Mouse (Mus musculus) embryonic facial prominence, embryonic 11.5 days (tissue): Measurements from ENCODE around the gene Ly6g6e. TPM values are rescaled to one million over a fixed set of nuclear protein-coding genes. Genes with fewer than 3 reads are reported as not detected.

ENCODE experiments used
- ATAC-seq: fragments of 200-750 bp; cut with Nextera tagmentation; replicated peaks from 2 replicates; pipeline ENCODE4 v1.8.0; 2017; ENCODE audit warnings: low read depth; ENCODE audit not compliant: insufficient number of reproducible peaks, low FRiP score, low TSS enrichment
- DNase-seq: peaks from one replicate; pipeline ENCODE4 v3.0.0-alpha.2; 2015; ENCODE audit warnings: low spot score
- H3K27ac ChIP-seq: fragments of 300-500 bp; sonication (generic); replicated peaks from 2 replicates; pipeline ENCODE4 v1.5.1; 2014; ENCODE audit warnings: mild to moderate bottlenecking, low read depth, low read length, control low read depth
- H3K27me3 ChIP-seq: fragments of 300-500 bp; sonication (generic); 2 replicates; pipeline ENCODE4 v1.6.1; 2014; ENCODE audit warnings: mild to moderate bottlenecking, low read length, moderate library complexity, mixed read lengths; ENCODE audit not compliant: control insufficient read depth, insufficient read depth
- H3K36me3 ChIP-seq: fragments of 300-500 bp; sonication (generic); replicated peaks from 2 replicates; pipeline ENCODE4 v1.6.1; 2014; ENCODE audit warnings: low read depth, mild to moderate bottlenecking, low read length, moderate library complexity, mixed read lengths; ENCODE audit not compliant: control insufficient read depth, insufficient read depth
- H3K4me1 ChIP-seq: fragments of 300-500 bp; sonication (generic); 2 replicates; pipeline ENCODE4 v1.6.1; 2014; ENCODE audit warnings: low read length, mixed read lengths; ENCODE audit not compliant: control insufficient read depth, insufficient read depth
- H3K4me2 ChIP-seq: fragments of 300-500 bp; sonication (generic); 2 replicates; pipeline ENCODE4 v1.6.1; 2014; ENCODE audit warnings: low read depth, mild to moderate bottlenecking, control low read depth, low read length, moderate library complexity
- H3K4me3 ChIP-seq: fragments of 300-500 bp; sonication (generic); 2 replicates; pipeline ENCODE4 v1.5.1; 2014; ENCODE audit warnings: low read depth, low read length, control low read depth
- H3K9ac ChIP-seq: fragments of 300-500 bp; sonication (generic); replicated peaks from 2 replicates; pipeline ENCODE4 v1.6.1; 2014; ENCODE audit warnings: mild to moderate bottlenecking, control low read depth, low read length
- H3K9me3 ChIP-seq: fragments of 300-500 bp; sonication (generic); replicated peaks from 2 replicates; pipeline ENCODE4 v1.6.1; 2016; ENCODE audit warnings: mild to moderate bottlenecking, low read length, inconsistent platforms, mixed read lengths; ENCODE audit not compliant: control insufficient read depth
- WGBS: fragments of 180-500 bp; shearing (Covaris S2); extraction: QIAGEN DNeasy Blood & Tissue Kit; methylation state at CpG from one replicate; pipeline ENCODE4 v1.1.7; 2014; 5-methylcytosine and 5-hydroxymethylcytosine counted together
- polyA plus RNA-seq: library from polyadenylated mRNA; unstranded; fragments of >200 nt; fragmentation: Nextera tagmentation; extraction: Ambion mirVana; gene quantifications from 2 replicates; pipeline ENCODE4 v1.2.1, GENCODE M21; 2014

Ly6g6e gene
- polyA plus RNA-seq, 1 experiment from 2014 or later: 0.66 TPM

- Histone ChIP-seq H3K4me1 (peaks cover 13% of the 10 kb centered on the region), H3K27me3 (peaks cover 14% of the 10 kb centered on the region), H3K9ac (no peak overlapping the region), H3K36me3 (peaks cover 9% of the 10 kb centered on the region), H3K27ac (no peak overlapping the region), H3K4me3 (no peak overlapping the region), H3K9me3 (no peaks in the 10 kb centered on the region), H3K4me2 (no peak overlapping the region)
- WGBS: 93% methylated on average over 3 of the region's 3 CpGs
- ATAC-seq (no peak), DNase-seq (no peak)
These were observed 13.2 kb upstream of the Ly6g6e start for GRCm38 (mm10) chr17:35063466-35063865.

GRCm38 (mm10) chr17:35064378-35064877 is 12.3 kb upstream of the Ly6g6e start:
- Histone ChIP-seq H3K9ac (no peak overlapping the region; the same call in 1 of the 2 replicates), H3K4me3 (peak overlapping the region; percentile 27; the same call in 1 of the 2 replicates), H3K36me3 (peaks cover 9% of the 10 kb centered on the region), H3K27ac (no peak overlapping the region), H3K4me1 (peaks cover 13% of the 10 kb centered on the region), H3K27me3 (peaks cover 14% of the 10 kb centered on the region), H3K9me3 (no peaks in the 10 kb centered on the region), H3K4me2 (no peak overlapping the region; the same call in 1 of the 2 replicates)
- DNase-seq (no peak), ATAC-seq (no peak)
- 29% methylated on average over 10 of the region's 10 CpGs for WGBS

- H3K4me1 ChIP-seq: peaks cover 12% of the 10 kb centered on the region
- H3K27ac ChIP-seq: no peak within 1 kb of the TSS
- no peaks in the 10 kb centered on the region for H3K9me3 ChIP-seq
- 2% methylated on average over 48 of the region's 48 CpGs for WGBS
- H3K36me3 ChIP-seq: peaks cover 9% of the 10 kb centered on the region
- DNase-seq (peak; percentile 77), ATAC-seq (peak; percentile 11; the same call in 1 of the 2 replicates)
- peak within 1 kb of the TSS; percentile 27 for H3K4me3 ChIP-seq
- peak within 1 kb of the TSS; percentile 60 for H3K4me2 ChIP-seq
- peak within 1 kb of the TSS; percentile 46 for H3K9ac ChIP-seq
- H3K27me3 ChIP-seq: peaks cover 14% of the 10 kb centered on the region
These were observed 11.5 kb upstream of the Ly6g6e start, which contains the start of gene Ly6g6c for GRCm38 (mm10) chr17:35064951-35065947. Gene Ly6g6c, plus strand, starts transcription at chr17:35065388.

- WGBS: 44% methylated on average over 10 of the region's 10 CpGs
- Histone ChIP-seq H3K9me3 (no peaks in the 10 kb centered on the region), H3K4me2 (peak within 1 kb of the TSS; percentile 60), H3K36me3 (peaks cover 6% of the 10 kb centered on the region), H3K27ac (no peak within 1 kb of the TSS), H3K27me3 (peaks cover 14% of the 10 kb centered on the region), H3K4me3 (peak within 1 kb of the TSS; percentile 27), H3K9ac (peak within 1 kb of the TSS; percentile 46), H3K4me1 (peaks cover 4% of the 10 kb centered on the region; the same call in 1 of the 2 replicates)
- ATAC-seq (no peak), DNase-seq (no peak)
These were observed 10.6 kb upstream of the Ly6g6e start, which contains the start of gene Mpig6b for GRCm38 (mm10) chr17:35066084-35066483. Gene Mpig6b, minus strand, starts transcription at chr17:35066184.

GRCm38 (mm10) chr17:35068213-35068914 is 8.3 kb upstream of the Ly6g6e start:
- 82% methylated on average over 17 of the region's 17 CpGs for WGBS
- Histone ChIP-seq H3K36me3 (no peaks in the 10 kb centered on the region), H3K9me3 (no peaks in the 10 kb centered on the region), H3K9ac (no peak overlapping the region), H3K4me3 (no peak overlapping the region), H3K27me3 (peaks cover 14% of the 10 kb centered on the region), H3K4me2 (no peak overlapping the region; the same call in 1 of the 2 replicates), H3K4me1 (peaks cover 4% of the 10 kb centered on the region; the same call in 1 of the 2 replicates), H3K27ac (no peak overlapping the region)
- ATAC-seq: no peak
- DNase-seq: no peak

- DNase-seq (no peak), ATAC-seq (no peak)
- Histone ChIP-seq H3K4me3 (no peak overlapping the region), H3K4me1 (no peaks in the 10 kb centered on the region), H3K27me3 (peaks cover 9% of the 10 kb centered on the region), H3K4me2 (no peak overlapping the region), H3K9me3 (no peaks in the 10 kb centered on the region), H3K27ac (no peak overlapping the region), H3K9ac (no peak overlapping the region), H3K36me3 (no peaks in the 10 kb centered on the region)
- 50% methylated on average over 6 of the region's 6 CpGs for WGBS
These were observed 6.0 kb upstream of the Ly6g6e start for GRCm38 (mm10) chr17:35070556-35071229.

GRCm38 (mm10) chr17:35071454-35071853 is 5.2 kb upstream of the Ly6g6e start:
- Histone ChIP-seq H3K4me3 (no peak overlapping the region), H3K4me2 (no peak overlapping the region), H3K9ac (no peak overlapping the region), H3K36me3 (no peaks in the 10 kb centered on the region), H3K27ac (no peak overlapping the region; the same call in 1 of the 2 replicates), H3K4me1 (peaks cover 2% of the 10 kb centered on the region; the same call in 1 of the 2 replicates), H3K9me3 (no peaks in the 10 kb centered on the region), H3K27me3 (peaks cover 6% of the 10 kb centered on the region)
- DNase-seq (no peak), ATAC-seq (no peak)
- WGBS: 81% methylated on average over 9 of the region's 9 CpGs
